Mouse (Mus musculus) liver, embryonic 11.5 days (tissue): ENCODE measurements around the gene Lman1l. TPM values are rescaled to one million over a fixed set of nuclear protein-coding genes. Genes with fewer than 3 reads are reported as not detected.
A peak's percentile ranks its signal among the peaks of the same experiment; 100 is the strongest.

Experiments used
- ATAC-seq: fragments of 200-750 bp; cut with Nextera tagmentation; replicated peaks from 2 replicates; pipeline ENCODE4 v1.8.0; 2017; ENCODE audit warnings: moderate number of reproducible peaks, mild to moderate bottlenecking, moderate TSS enrichment, moderate library complexity; ENCODE audit not compliant: low FRiP score
- DNase-seq: peaks from one replicate; pipeline ENCODE4 v3.0.0-alpha.2; 2017; ENCODE audit warnings: low spot score
- H3K27ac ChIP-seq: fragments of 300-500 bp; sonication (generic); 2 replicates; pipeline ENCODE4 v1.5.1; 2014; ENCODE audit warnings: mild to moderate bottlenecking, low read depth, low read length, control low read depth
- H3K27me3 ChIP-seq: fragments of 300-500 bp; sonication (generic); replicated peaks from 2 replicates; pipeline ENCODE4 v1.6.1; 2014; ENCODE audit warnings: low read length, mixed read lengths; ENCODE audit not compliant: control insufficient read depth, insufficient read depth
- H3K36me3 ChIP-seq: fragments of 300-500 bp; sonication (generic); 2 replicates; pipeline ENCODE4 v1.6.1; 2014; ENCODE audit warnings: mild to moderate bottlenecking, low read length, moderate library complexity, mixed read lengths; ENCODE audit not compliant: control insufficient read depth, insufficient read depth
- H3K4me1 ChIP-seq: fragments of 300-500 bp; sonication (generic); replicated peaks from 2 replicates; pipeline ENCODE4 v1.6.1; 2014; ENCODE audit warnings: low read length, mixed read lengths; ENCODE audit not compliant: control insufficient read depth, insufficient read depth
- H3K4me2 ChIP-seq: fragments of 300-500 bp; sonication (generic); 2 replicates; pipeline ENCODE4 v1.6.1; 2014; ENCODE audit warnings: mild to moderate bottlenecking, control low read depth, moderate library complexity
- H3K4me3 ChIP-seq: fragments of 300-500 bp; sonication (generic); 2 replicates; pipeline ENCODE4 v1.5.1; 2014; ENCODE audit warnings: low read depth, low read length, control low read depth
- H3K9ac ChIP-seq: fragments of 300-500 bp; sonication (generic); 2 replicates; pipeline ENCODE4 v1.6.1; 2014; ENCODE audit warnings: low read depth, low read length, control low read depth
- H3K9me3 ChIP-seq: fragments of 300-500 bp; sonication (generic); 2 replicates; pipeline ENCODE4 v1.6.1; 2016; ENCODE audit warnings: low read length, inconsistent platforms, mixed read lengths; ENCODE audit not compliant: control insufficient read depth
- WGBS: fragments of 180-500 bp; shearing (Covaris S2); extraction: QIAGEN DNeasy Blood & Tissue Kit; methylation state at CpG from one replicate; pipeline ENCODE4 v1.1.7; 2014; 5-methylcytosine and 5-hydroxymethylcytosine counted together
- polyA plus RNA-seq: library from polyadenylated mRNA; unstranded; fragments of >200 nt; fragmentation: Nextera tagmentation; extraction: Ambion mirVana; gene quantifications from 2 replicates; pipeline ENCODE4 v1.2.1, GENCODE M21; 2014

The Lman1l gene
- polyA plus RNA-seq, 1 experiment from 2014 or later = not detected

GRCm38 (mm10) chr9:57659774-57660173, 39.2 kb upstream of the Lman1l start:
- no peak overlapping the region for H3K4me3 ChIP-seq
- peaks cover 10% of the 10 kb centered on the region for H3K4me1 ChIP-seq
- no peak overlapping the region for H3K27ac ChIP-seq
- H3K27me3 ChIP-seq = no peaks in the 10 kb centered on the region
- H3K36me3 ChIP-seq = no peaks in the 10 kb centered on the region
- no peak overlapping the region for H3K9ac ChIP-seq
- peak; percentile 76 for ATAC-seq
- 13% methylated on average over 4 of the region's 4 CpGs for WGBS
- no peaks in the 10 kb centered on the region for H3K9me3 ChIP-seq
- no peak for DNase-seq
- H3K4me2 ChIP-seq = no peak overlapping the region

GRCm38 (mm10) chr9:57658970-57659369, 38.4 kb upstream of the Lman1l start:
- WGBS = 80% methylated on average over 4 of the region's 4 CpGs
- Histone ChIP-seq H3K4me2 (no peak overlapping the region), H3K4me1 (peaks cover 10% of the 10 kb centered on the region), H3K36me3 (no peaks in the 10 kb centered on the region), H3K9ac (no peak overlapping the region), H3K4me3 (no peak overlapping the region), H3K9me3 (no peaks in the 10 kb centered on the region), H3K27me3 (no peaks in the 10 kb centered on the region), H3K27ac (no peak overlapping the region)
- DNase-seq (no peak), ATAC-seq (no peak)

- ATAC-seq = no peak
- DNase-seq = no peak
- Histone ChIP-seq H3K9me3 (no peaks in the 10 kb centered on the region), H3K4me3 (no peak overlapping the region), H3K4me2 (no peak overlapping the region), H3K27me3 (no peaks in the 10 kb centered on the region), H3K36me3 (no peaks in the 10 kb centered on the region), H3K27ac (no peak overlapping the region), H3K9ac (no peak overlapping the region), H3K4me1 (peaks cover 15% of the 10 kb centered on the region)
- WGBS = 60% methylated on average over 4 of the region's 4 CpGs
These were observed 37.3 kb upstream of the Lman1l start for GRCm38 (mm10) chr9:57657843-57658242.

- Histone ChIP-seq H3K4me1 (peaks cover 15% of the 10 kb centered on the region), H3K36me3 (no peaks in the 10 kb centered on the region), H3K4me2 (no peak overlapping the region), H3K9ac (no peak overlapping the region), H3K9me3 (no peaks in the 10 kb centered on the region), H3K27me3 (no peaks in the 10 kb centered on the region), H3K27ac (no peak overlapping the region), H3K4me3 (no peak overlapping the region)
- no peak for ATAC-seq
- DNase-seq = no peak
- WGBS = 79% methylated on average over 19 of the region's 19 CpGs
These were observed 36.2 kb upstream of the Lman1l start for GRCm38 (mm10) chr9:57656631-57657350.

GRCm38 (mm10) chr9:57655749-57656148, 35.2 kb upstream of the Lman1l start:
- Histone ChIP-seq H3K4me2 (peak overlapping the region; percentile 51), H3K9ac (peak overlapping the region; percentile 7; the same call in 1 of the 2 replicates), H3K4me3 (no peak overlapping the region), H3K27ac (no peak overlapping the region), H3K4me1 (peaks cover 20% of the 10 kb centered on the region), H3K27me3 (no peaks in the 10 kb centered on the region), H3K9me3 (no peaks in the 10 kb centered on the region), H3K36me3 (no peaks in the 10 kb centered on the region)
- WGBS = 4% methylated on average over 11 of the region's 11 CpGs
- ATAC-seq (peak; percentile 62), DNase-seq (peak; percentile 93)

GRCm38 (mm10) chr9:57654966-57655365, 34.4 kb upstream of the Lman1l start:
- H3K9ac ChIP-seq = no peak overlapping the region
- no peak for DNase-seq
- no peak overlapping the region for H3K27ac ChIP-seq
- ATAC-seq = no peak
- peaks cover 18% of the 10 kb centered on the region for H3K4me1 ChIP-seq
- WGBS = 89% methylated on average over 1 of the region's 1 CpGs
- no peak overlapping the region for H3K4me3 ChIP-seq
- H3K9me3 ChIP-seq = no peaks in the 10 kb centered on the region
- H3K27me3 ChIP-seq = no peaks in the 10 kb centered on the region
- H3K4me2 ChIP-seq = no peak overlapping the region
- no peaks in the 10 kb centered on the region for H3K36me3 ChIP-seq

GRCm38 (mm10) chr9:57653283-57653682, 32.7 kb upstream of the Lman1l start, which contains the start of gene Csk:
Gene Csk (minus strand): TSS chr9:57653631.
- H3K27ac ChIP-seq = no peak within 1 kb of the TSS
- peaks cover 18% of the 10 kb centered on the region for H3K4me1 ChIP-seq
- 62% methylated on average over 5 of the region's 5 CpGs for WGBS
- no peaks in the 10 kb centered on the region for H3K27me3 ChIP-seq
- no peak within 1 kb of the TSS for H3K4me2 ChIP-seq
- H3K4me3 ChIP-seq = no peak within 1 kb of the TSS
- H3K36me3 ChIP-seq = no peaks in the 10 kb centered on the region
- no peak within 1 kb of the TSS for H3K9ac ChIP-seq
- H3K9me3 ChIP-seq = no peaks in the 10 kb centered on the region
- DNase-seq (no peak), ATAC-seq (no peak)

- Histone ChIP-seq H3K4me1 (peaks cover 19% of the 10 kb centered on the region), H3K4me2 (no peak overlapping the region), H3K36me3 (no peaks in the 10 kb centered on the region), H3K9me3 (no peaks in the 10 kb centered on the region), H3K4me3 (no peak overlapping the region), H3K27me3 (no peaks in the 10 kb centered on the region), H3K9ac (no peak overlapping the region), H3K27ac (no peak overlapping the region)
- no peak for ATAC-seq
- no peak for DNase-seq
- whole genome bisulfite sequencing = 67% methylated on average over 3 of the region's 3 CpGs
These were observed 32.3 kb upstream of the Lman1l start for GRCm38 (mm10) chr9:57652855-57653254.

- Histone ChIP-seq H3K27me3 (no peaks in the 10 kb centered on the region), H3K27ac (no peak overlapping the region), H3K36me3 (no peaks in the 10 kb centered on the region), H3K4me1 (peaks cover 24% of the 10 kb centered on the region), H3K9me3 (no peaks in the 10 kb centered on the region), H3K4me2 (no peak overlapping the region), H3K4me3 (no peak overlapping the region), H3K9ac (no peak overlapping the region)
- ATAC-seq = no peak
- DNase-seq = no peak
- 77% methylated on average over 9 of the region's 9 CpGs for WGBS
These were observed 31.8 kb upstream of the Lman1l start for GRCm38 (mm10) chr9:57652351-57652750.
